Mouse (Mus musculus) CH12.LX (cell line): ENCODE measurements around the gene Slc47a2. TPM values are rescaled to one million over a fixed set of nuclear protein-coding genes. Genes with fewer than 3 reads are reported as not detected.

Source experiments
- DNase-seq: peaks from one replicate; pipeline ENCODE4 v3.0.0-alpha.2; 2013; ENCODE audit errors: extremely low read depth
- H3K27ac ChIP-seq: 2 replicates; pipeline ENCODE4 v1.5.1; 2012; ENCODE audit warnings: low read depth, mild to moderate bottlenecking, control low read depth, moderate library complexity; ENCODE audit not compliant: insufficient read depth
- H3K27me3 ChIP-seq: replicated peaks from 2 replicates; pipeline ENCODE3; 2012; ENCODE audit warnings: inconsistent platforms
- H3K36me3 ChIP-seq, 2 experiments: replicated peaks in 1 of 2; 2 replicates each; pipeline versions ENCODE3 to v1.6.1; 2012; ENCODE audit warnings: inconsistent platforms in 1 of 2, low read length in 1 of 2, mild to moderate bottlenecking in 1 of 2, mixed read lengths in 1 of 2, moderate library complexity in 1 of 2; ENCODE audit not compliant: control insufficient read depth in 1 of 2, insufficient read depth in 1 of 2
- H3K4me1 ChIP-seq, 2 experiments: 2 replicates each; pipeline ENCODE4 v1.6.1; 2012; ENCODE audit warnings: inconsistent platforms in 1 of 2, moderate library complexity in 1 of 2; ENCODE audit not compliant: insufficient read depth in 2 of 2, control insufficient read depth in 1 of 2
- H3K4me2 ChIP-seq: 2 replicates; pipeline ENCODE4 v1.6.1; 2012; ENCODE audit warnings: low read depth, mild to moderate bottlenecking, control low read depth; ENCODE audit not compliant: poor library complexity, insufficient read depth, severe bottlenecking
- H3K4me3 ChIP-seq, 3 experiments: fragments of 150-350 bp in 1 of 3; sonication (generic) in 1 of 3; replicated peaks in 1 of 3; 2 replicates each; pipeline versions ENCODE3 to v1.5.1; 2011 to 2012; ENCODE audit warnings: low read depth in 2 of 3, low read length in 2 of 3, mild to moderate bottlenecking in 2 of 3, moderate library complexity in 2 of 3, control low read depth in 1 of 3, improper control_type of control experiment in 1 of 3, inconsistent platforms in 1 of 3, mixed read lengths in 1 of 3; ENCODE audit not compliant: poor library complexity in 1 of 3
- H3K79me2 ChIP-seq: replicated peaks from 2 replicates; pipeline ENCODE4 v1.6.1; 2012; ENCODE audit warnings: mild to moderate bottlenecking, moderate library complexity; ENCODE audit not compliant: control insufficient read depth, poor library complexity, insufficient read depth, severe bottlenecking; ENCODE audit errors: extremely low read depth
- H3K9ac ChIP-seq: 2 replicates; pipeline ENCODE4 v1.6.1; 2012; ENCODE audit warnings: low read depth, mild to moderate bottlenecking, control low read depth, moderate library complexity; ENCODE audit not compliant: insufficient read depth
- H3K9me3 ChIP-seq: replicated peaks from 2 replicates; pipeline ENCODE3; 2012; ENCODE audit warnings: low read length, inconsistent platforms, mixed read lengths
- BHLHE40 ChIP-seq: IDR thresholded peaks from 2 replicates; pipeline ENCODE4 v1.6.1; 2011; ENCODE audit warnings: mild to moderate bottlenecking, low read depth, low read length, improper control_type of control experiment
- CHD1 ChIP-seq: IDR thresholded peaks from 2 replicates; pipeline ENCODE4 v1.6.1; 2012; ENCODE audit warnings: low read depth, low read length, improper control_type of control experiment, inconsistent platforms
- CHD2 ChIP-seq: IDR thresholded peaks from 2 replicates; pipeline ENCODE4 v1.6.1; 2011; ENCODE audit warnings: low read length, improper control_type of control experiment
- CTCF ChIP-seq, 2 experiments: IDR thresholded peaks in 1 of 2; conservative IDR thresholded peaks in 1 of 2; 2 replicates each; pipeline ENCODE4 v1.5.1; 2011 to 2012; ENCODE audit warnings: low read depth in 2 of 2, low read length in 2 of 2, improper control_type of control experiment in 1 of 2, inconsistent platforms in 1 of 2, mild to moderate bottlenecking in 1 of 2, moderate library complexity in 1 of 2
- E2F4 ChIP-seq: IDR thresholded peaks from 2 replicates; pipeline ENCODE4 v1.6.1; 2011; ENCODE audit warnings: low read depth, low read length, improper control_type of control experiment; ENCODE audit not compliant: insufficient replicate concordance
- ELF1 ChIP-seq: IDR thresholded peaks from 2 replicates; pipeline ENCODE4 v1.6.1; 2014; ENCODE audit warnings: low read depth, mild to moderate bottlenecking, inconsistent platforms, low read length, improper control_type of control experiment
- EP300 ChIP-seq: IDR thresholded peaks from 2 replicates; pipeline ENCODE4 v1.6.1; 2011; ENCODE audit warnings: low read length, improper control_type of control experiment
- IRF4 ChIP-seq: IDR thresholded peaks from 2 replicates; pipeline ENCODE4 v1.6.1; 2014; ENCODE audit warnings: low read depth, mild to moderate bottlenecking, inconsistent platforms, low read length, improper control_type of control experiment
- JUND ChIP-seq: conservative IDR thresholded peaks from 2 replicates; pipeline ENCODE4 v1.6.1; 2011; ENCODE audit warnings: low read depth, low read length, improper control_type of control experiment
- KAT2A ChIP-seq: IDR thresholded peaks from 2 replicates; pipeline ENCODE4 v1.6.1; 2012; ENCODE audit warnings: low read length, improper control_type of control experiment, inconsistent platforms; ENCODE audit not compliant: insufficient replicate concordance
- MAZ ChIP-seq: IDR thresholded peaks from 2 replicates; pipeline ENCODE4 v1.6.1; 2012; ENCODE audit warnings: low read depth, mild to moderate bottlenecking, inconsistent platforms, low read length, improper control_type of control experiment, moderate library complexity
- MEF2A ChIP-seq: IDR thresholded peaks from 2 replicates; pipeline ENCODE4 v1.6.1; 2014; ENCODE audit warnings: low read depth, mild to moderate bottlenecking, inconsistent platforms, low read length, improper control_type of control experiment, borderline replicate concordance
- NRF1 ChIP-seq: IDR thresholded peaks from 2 replicates; pipeline ENCODE4 v1.6.1; 2014; ENCODE audit warnings: low read depth, mild to moderate bottlenecking, inconsistent platforms, low read length, improper control_type of control experiment, moderate library complexity
- RAD21 ChIP-seq: IDR thresholded peaks from 2 replicates; pipeline ENCODE4 v1.6.1; 2011; ENCODE audit warnings: low read depth, mild to moderate bottlenecking, low read length, improper control_type of control experiment, moderate library complexity
- SIN3A ChIP-seq: IDR thresholded peaks from 2 replicates; pipeline ENCODE4 v1.6.1; 2012; ENCODE audit warnings: low read length, improper control_type of control experiment, inconsistent platforms
- SMC3 ChIP-seq: IDR thresholded peaks from 2 replicates; pipeline ENCODE4 v1.6.1; 2011; ENCODE audit warnings: low read depth, low read length, improper control_type of control experiment
- USF1 ChIP-seq: IDR thresholded peaks from 2 replicates; pipeline ENCODE4 v1.6.1; 2014; ENCODE audit warnings: low read depth, mild to moderate bottlenecking, inconsistent platforms, low read length, improper control_type of control experiment
- USF2 ChIP-seq: conservative IDR thresholded peaks from 2 replicates; pipeline ENCODE4 v1.6.1; 2011; ENCODE audit warnings: low read depth, low read length, improper control_type of control experiment
- ZC3H11A ChIP-seq: IDR thresholded peaks from 2 replicates; pipeline ENCODE4 v1.6.1; 2012; ENCODE audit warnings: low read depth, mild to moderate bottlenecking, inconsistent platforms, low read length, improper control_type of control experiment
- ZKSCAN1 ChIP-seq: IDR thresholded peaks from 2 replicates; pipeline ENCODE4 v1.6.1; 2012; ENCODE audit warnings: low read depth, inconsistent platforms, low read length, improper control_type of control experiment, borderline replicate concordance
- ZNF384 ChIP-seq: IDR thresholded peaks from 2 replicates; pipeline ENCODE4 v1.6.1; 2012; ENCODE audit warnings: low read depth, low read length, improper control_type of control experiment, inconsistent platforms
- dilution Hi-C: fragments of 300-500 bp; cut with MboI; formaldehyde crosslinking; loops from 2 replicates; pipeline ENCODE4 v1.14.3; 2020; ENCODE audit warnings: low sequenced_read_pairs; ENCODE audit not compliant: extremely low pct_unique_long_range_greater_than_20kb, extremely low pct_ligation_motif_present
- in situ Hi-C: fragments of 300-500 bp; cut with MboI; formaldehyde crosslinking; loops from 3 replicates; pipeline ENCODE4 v1.14.3; 2019; ENCODE audit warnings: low sequenced_read_pairs, low pct_ligation_motif_present, low pct_unique_long_range_greater_than_20kb, mixed read lengths
- polyA plus RNA-seq: library from polyadenylated mRNA; unstranded; fragments of >175 nt; gene quantifications from 2 replicates; pipeline ENCODE4 v1.2.1, GENCODE M21; 2012; ENCODE audit warnings: low read depth; ENCODE audit not compliant: insufficient read length
- total RNA-seq, 2 experiments: library from RNA; depleted of rRNA; stranded (reverse); fragments of 300-350 nt in 1 of 2; fragments of >200 nt in 1 of 2; gene quantifications; 2 replicates each; pipeline ENCODE4 v1.2.3; 2012 to 2014

The Slc47a2 gene
- total and polyA plus RNA-seq, 3 experiments = 0.08 to 0.68 (median 0.39) TPM

DNA sequence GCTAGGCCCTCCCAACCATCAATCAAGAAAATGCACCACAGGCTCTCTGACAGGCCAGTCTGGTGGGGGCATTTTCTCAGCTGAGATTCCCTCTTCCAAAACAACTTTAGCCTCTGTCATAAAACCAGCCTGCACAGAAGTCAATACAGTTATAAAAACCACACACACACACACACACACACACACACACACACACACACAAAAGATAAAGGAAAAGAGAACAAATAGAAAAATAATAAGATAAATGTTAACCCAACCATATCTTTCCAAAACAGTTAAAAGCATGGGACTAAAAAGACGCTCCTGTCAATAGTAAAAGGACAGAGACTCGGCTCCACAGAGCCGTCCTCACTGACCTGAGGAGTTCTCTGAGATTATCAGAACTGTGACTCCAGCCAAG is 66.2 kb downstream of the Slc47a2 start:
- H3K27ac ChIP-seq = no peak overlapping the region
- DNase-seq = no peak
- no peaks in the 10 kb centered on the region for H3K36me3 ChIP-seq
- H3K79me2 ChIP-seq = no peaks in the 10 kb centered on the region
- peaks cover 11% of the 10 kb centered on the region for H3K27me3 ChIP-seq
- no peak overlapping the region for H3K9ac ChIP-seq
- no peaks in the 10 kb centered on the region for H3K9me3 ChIP-seq
- in situ Hi-C loops = no loop called here
- H3K4me1 ChIP-seq = no peaks in the 10 kb centered on the region; a peak in 1 of 4 replicates
- TF ChIP-seq ZC3H11A (no peak), MEF2A (no peak)
- no peak overlapping the region for H3K4me2 ChIP-seq
- H3K4me3 ChIP-seq = no peak overlapping the region
- dilution Hi-C loops = no loop called here

DNA sequence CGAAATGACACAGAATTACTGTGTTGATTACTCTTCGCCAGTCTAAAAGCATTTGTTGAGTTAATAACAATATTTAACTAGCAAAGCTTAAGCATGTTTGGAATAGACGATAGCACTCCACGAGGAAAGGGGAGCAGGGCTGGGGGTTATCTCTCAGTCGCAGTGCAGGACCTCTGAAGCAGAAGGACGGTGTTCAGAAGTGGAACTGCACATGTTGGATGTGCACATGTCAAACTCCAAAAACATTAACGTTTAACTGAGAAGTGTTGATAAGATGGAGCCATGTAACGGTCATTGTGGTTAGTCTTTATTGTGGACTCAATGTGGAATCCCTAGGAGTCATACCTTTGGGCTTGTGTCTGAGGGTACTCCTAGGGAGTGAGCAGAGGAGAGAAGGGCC is 67.6 kb downstream of the Slc47a2 start:
- no peak overlapping the region for H3K4me3 ChIP-seq
- H3K27ac ChIP-seq = no peak overlapping the region
- dilution Hi-C loops (no loop called here), in situ Hi-C loops (no loop called here)
- H3K9ac ChIP-seq = no peak overlapping the region
- peaks cover 11% of the 10 kb centered on the region for H3K27me3 ChIP-seq
- H3K4me2 ChIP-seq = no peak overlapping the region
- DNase-seq = no peak
- H3K4me1 ChIP-seq = no peaks in the 10 kb centered on the region; a peak in 1 of 4 replicates
- TF ChIP-seq SMC3 (no peak), KAT2A (no peak), NRF1 (no peak), ZNF384 (no peak), RAD21 (no peak), EP300 (no peak), E2F4 (no peak), CHD2 (no peak), CTCF (conservative IDR thresholded peaks at IDR 0.05 in 1 of 2, IDR thresholded peaks at IDR 0.05 in 1 of 2; ENCODE audit: low read depth in 2 of 2, low read length in 2 of 2) (no peak), JUND (no peak), IRF4 (no peak), USF2 (no peak), BHLHE40 (no peak), SIN3A (no peak), ELF1 (no peak), MAZ (no peak), CHD1 (no peak), USF1 (no peak), ZKSCAN1 (no peak)
- no peaks in the 10 kb centered on the region for H3K36me3 ChIP-seq
- H3K9me3 ChIP-seq = no peaks in the 10 kb centered on the region
- H3K79me2 ChIP-seq = no peaks in the 10 kb centered on the region
